Mouse (Mus musculus): Measurements from ENCODE around the gene Fam71e2.

DNA sequence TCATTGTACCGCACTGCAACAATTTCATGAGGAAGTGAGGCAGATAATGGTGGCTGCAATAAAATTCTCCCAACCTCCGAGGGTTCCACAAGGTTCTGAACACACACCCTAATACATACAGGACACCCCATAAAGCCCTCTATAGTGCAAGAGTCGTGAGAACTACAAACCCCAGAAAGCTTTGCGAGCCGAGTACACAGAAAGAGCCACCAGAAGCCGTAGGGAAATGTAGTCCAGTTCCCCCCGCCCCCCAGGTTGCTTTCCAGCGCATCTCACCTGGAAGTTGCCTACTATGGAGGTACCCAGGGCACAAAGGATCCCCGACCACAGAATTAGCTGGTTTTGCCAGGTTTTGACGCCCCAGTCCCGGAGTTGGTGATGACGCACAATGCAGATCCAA, 47.6 kb downstream of the Fam71e2 start:
- TF ChIP-seq POLR2AphosphoS5 (IDR thresholded peaks at IDR 0.05; ENCODE audit: insufficient replicate concordance, low read depth, low read length), result no peak
- no peak for TF ChIP-seq CTCF (IDR thresholded peaks at IDR 0.05; ENCODE audit: low read depth, low read length)
